Mouse (Mus musculus) adrenal gland, postnatal 10 days (tissue): Measurements from ENCODE around the gene Gigyf2. TPM values are rescaled to one million over a fixed set of nuclear protein-coding genes. Genes with fewer than 3 reads are reported as not detected.

Source experiments
- DNase-seq: peaks from one replicate; pipeline ENCODE4 v3.0.0; 2021; ENCODE audit warnings: mixed read lengths
- long read RNA-seq, 2 experiments: library from polyadenylated mRNA; stranded (forward); transcript quantifications; one replicate each; pipeline ENCODE4 v2.0.0; 2021
- total RNA-seq, 2 experiments: library from RNA; stranded (reverse); gene quantifications; 2 replicates each; pipeline ENCODE4 v1.2.3; 2021

The Gigyf2 gene
- 10 to 100 TPM; 57.5 to 70.6 TPM for total RNA-seq
- long read RNA-seq, experiment 1, full-length matches to known transcripts = 5 of 16 reads
- long read RNA-seq, experiment 1, partial matches to known transcripts = 6 of 16 reads
- long read RNA-seq, experiment 1, other reads (novel, unspliced or antisense) = 5 of 16 reads
- long read RNA-seq, experiment 2, partial matches to known transcripts = 4 of 8 reads
- long read RNA-seq, experiment 2, other reads (novel, unspliced or antisense) = 3 of 8 reads

- DNase-seq = peak; percentile 99
Observed at GRCm38 (mm10) chr1:87326742-87327163, at the start of gene Gigyf2. TSS of gene Gigyf2 (plus strand) at chr1:87326998.

DNA sequence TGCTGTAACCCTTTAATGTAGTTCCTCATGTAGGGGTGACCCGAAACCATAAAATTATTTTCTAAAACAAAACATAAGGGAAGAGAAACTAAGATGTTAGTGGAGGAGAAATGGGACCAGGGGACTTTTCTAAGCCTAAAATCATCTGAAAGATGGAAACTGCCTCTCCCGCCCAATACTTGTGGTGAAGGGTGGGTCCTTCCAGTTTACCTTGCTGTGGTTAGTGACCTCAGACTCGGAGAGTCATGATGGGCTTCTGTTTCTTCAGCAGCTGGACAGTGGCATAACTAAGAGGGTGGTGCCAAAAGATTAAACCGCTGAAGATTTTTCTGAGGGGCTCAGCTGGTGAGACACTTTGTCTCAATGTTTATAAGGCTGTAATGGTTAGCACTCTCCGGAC is 46.5 kb upstream of the Gigyf2 start:
- DNase-seq = no peak

GRCm38 (mm10) chr1:87281599-87282412 is 45.0 kb upstream of the Gigyf2 start:
- peak; percentile 56 for DNase-seq

GRCm38 (mm10) chr1:87282413-87282788 is 44.4 kb upstream of the Gigyf2 start:
- DNase-seq = no peak

GRCm38 (mm10) chr1:87283410-87283960 is 43.3 kb upstream of the Gigyf2 start:
- no peak for DNase-seq

DNA sequence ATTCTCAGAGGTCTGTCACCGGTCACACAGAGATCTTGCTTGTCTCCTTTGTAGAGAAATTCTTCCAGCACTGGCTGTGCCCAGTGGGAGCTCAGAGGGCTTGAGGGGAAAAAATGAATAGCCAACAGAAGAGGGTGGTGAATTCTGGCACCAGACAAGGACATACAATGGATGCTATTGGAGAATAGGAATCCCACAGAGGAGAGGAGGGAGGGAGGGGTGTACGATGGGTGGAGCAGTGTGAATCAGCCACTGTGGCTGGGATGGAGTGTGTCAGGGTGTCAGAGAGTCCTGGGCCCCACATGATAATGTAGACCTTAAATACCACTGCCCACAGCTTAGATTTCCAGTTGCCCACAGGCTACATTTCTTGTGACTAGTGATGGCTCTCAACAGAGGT is 39.7 kb upstream of the Gigyf2 start:
- DNase-seq = no peak

- peak; percentile 58 for DNase-seq
Observed at GRCm38 (mm10) chr1:87291416-87291815, 35.4 kb upstream of the Gigyf2 start.

GRCm38 (mm10) chr1:87292420-87293190 is 34.2 kb upstream of the Gigyf2 start:
- DNase-seq = peak; percentile 73

- DNase-seq = no peak
Observed at GRCm38 (mm10) chr1:87294063-87294710, 32.6 kb upstream of the Gigyf2 start.

DNA sequence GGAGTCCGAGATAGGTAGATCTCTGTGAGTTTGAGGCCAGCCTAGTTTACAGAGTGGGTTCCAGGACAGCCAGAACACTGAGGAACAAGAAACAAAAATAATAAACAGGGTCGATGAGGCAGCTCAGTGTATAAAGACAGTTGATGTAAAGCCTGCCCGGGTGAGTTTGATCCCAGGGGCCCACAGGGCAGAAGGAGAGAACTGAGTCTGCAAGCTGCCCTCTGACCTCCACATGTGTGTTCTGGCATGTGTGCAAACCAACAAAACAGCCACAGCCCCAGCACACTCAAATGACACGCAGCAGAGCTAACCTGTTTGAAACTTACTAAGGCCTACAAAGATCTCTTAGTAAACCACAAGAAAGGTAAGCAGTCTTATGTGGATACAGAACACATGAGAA is 31.8 kb upstream of the Gigyf2 start:
- DNase-seq = no peak

DNA sequence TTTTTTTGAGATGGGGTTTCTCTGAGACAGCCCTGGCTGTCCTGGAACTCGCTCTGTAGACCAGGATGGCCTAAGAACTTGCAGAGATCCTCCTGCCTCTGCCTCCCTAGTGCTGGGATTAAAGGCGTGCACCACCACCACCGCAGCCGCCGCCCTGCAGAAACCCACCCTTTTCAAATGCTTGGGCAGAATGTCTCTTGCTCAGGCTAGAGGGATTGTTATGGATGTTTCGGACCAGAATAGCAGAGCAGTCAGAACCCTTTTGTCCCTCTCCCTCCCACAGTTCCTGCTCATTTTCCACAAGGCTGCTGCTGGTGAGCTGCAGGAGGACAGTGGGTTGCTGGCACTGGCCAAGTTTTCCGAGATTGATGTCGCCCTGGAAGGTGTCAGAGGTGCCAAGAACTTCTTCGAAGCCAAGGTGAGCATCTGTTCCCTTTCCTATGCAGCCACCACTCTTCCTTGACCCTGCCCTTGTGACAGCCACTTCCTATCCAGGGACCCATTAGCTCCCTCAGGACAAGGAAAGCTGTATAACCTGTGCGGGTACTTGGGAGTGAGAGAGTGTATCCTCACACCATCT is 29.4 kb upstream of the Gigyf2 start:
- no peak for DNase-seq

DNA sequence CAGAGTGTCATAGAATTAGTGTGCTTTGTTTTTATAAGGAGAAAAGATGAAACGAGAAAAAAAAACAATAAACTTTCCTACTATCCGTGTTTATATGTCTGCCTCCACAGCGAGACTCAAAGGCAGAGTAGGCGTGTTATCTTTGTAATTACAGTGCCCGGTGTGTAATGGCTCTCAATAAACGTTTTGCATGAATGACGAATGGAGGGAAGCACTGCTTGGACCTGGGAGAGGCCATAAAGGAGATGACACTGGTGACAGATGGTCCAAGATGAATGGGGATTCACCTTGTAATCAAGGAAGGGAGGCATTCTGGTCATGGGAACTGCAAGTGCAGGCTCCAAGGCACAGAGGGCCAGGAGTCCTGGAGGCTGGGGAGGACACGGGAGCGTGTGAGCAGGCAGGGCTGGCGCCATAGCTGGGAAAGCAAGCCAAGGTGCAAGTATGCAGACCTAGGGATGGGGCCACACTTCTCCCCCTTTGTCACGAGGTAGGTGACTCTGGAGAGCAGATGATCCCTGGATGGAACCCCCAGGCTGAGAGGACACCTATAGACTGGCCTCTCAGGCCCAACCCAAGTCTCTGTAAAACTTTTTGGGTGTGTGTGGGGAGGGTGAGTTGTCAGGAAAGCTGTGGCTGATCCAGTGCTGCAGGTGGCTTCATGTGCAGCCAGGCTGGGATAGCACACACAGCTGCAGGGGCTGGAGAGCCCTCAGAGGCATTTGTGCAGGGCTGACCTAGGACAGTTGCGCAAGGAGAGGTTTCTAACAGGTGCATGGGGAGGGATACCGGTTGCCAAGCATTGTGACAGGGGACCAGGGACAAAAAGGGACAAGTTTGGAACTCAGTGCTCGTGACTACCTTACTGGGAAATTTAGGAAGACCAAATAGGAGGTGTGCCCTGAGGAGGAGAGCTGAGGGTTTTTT is 26.2 kb upstream of the Gigyf2 start:
- no peak for DNase-seq

GRCm38 (mm10) chr1:87301971-87302370 is 24.8 kb upstream of the Gigyf2 start:
- DNase-seq = no peak

DNA sequence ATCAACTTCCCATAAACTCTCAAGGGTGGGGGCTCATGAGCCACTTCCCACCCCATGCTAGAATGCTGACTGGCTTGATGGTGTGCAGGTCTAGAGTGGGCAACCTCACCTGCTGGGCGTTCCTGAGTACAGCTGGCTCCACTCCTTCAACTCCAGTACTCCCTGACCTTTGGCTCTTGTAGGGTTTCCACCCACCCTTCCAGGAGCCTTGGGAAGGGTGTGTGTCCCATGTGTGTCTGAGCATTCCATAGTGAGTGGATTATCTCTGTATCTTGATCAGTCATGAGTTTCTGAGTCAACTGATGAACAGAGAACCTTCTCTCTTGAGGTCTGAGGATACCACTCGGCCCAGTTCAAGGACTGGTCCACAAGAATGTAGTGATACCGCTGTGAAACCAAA is 17.8 kb upstream of the Gigyf2 start:
- DNase-seq = no peak

GRCm38 (mm10) chr1:87309621-87310020 is 17.2 kb upstream of the Gigyf2 start:
- DNase-seq = no peak

- no peak for DNase-seq
Observed at GRCm38 (mm10) chr1:87312681-87313080, 14.1 kb upstream of the Gigyf2 start.

DNA sequence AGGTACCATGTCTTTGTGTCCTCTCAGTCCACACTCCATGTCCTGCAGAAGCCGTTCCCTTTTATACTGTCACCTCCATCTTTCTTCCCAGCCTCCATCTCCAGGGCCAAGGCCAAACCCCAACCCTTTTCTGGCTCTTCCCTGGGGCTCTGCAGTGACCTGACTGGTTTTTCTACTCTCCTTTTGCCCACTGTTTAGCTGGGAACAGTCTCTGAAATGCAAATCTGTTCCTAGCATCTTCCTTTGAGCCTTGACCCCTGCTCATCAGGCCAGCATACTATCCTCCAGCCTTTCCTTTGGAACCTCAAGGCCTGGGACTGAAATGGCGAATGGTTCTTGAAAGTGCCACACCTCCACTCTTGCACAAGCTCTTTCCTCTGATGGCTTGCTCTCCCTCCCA is 13.7 kb upstream of the Gigyf2 start:
- no peak for DNase-seq

DNA sequence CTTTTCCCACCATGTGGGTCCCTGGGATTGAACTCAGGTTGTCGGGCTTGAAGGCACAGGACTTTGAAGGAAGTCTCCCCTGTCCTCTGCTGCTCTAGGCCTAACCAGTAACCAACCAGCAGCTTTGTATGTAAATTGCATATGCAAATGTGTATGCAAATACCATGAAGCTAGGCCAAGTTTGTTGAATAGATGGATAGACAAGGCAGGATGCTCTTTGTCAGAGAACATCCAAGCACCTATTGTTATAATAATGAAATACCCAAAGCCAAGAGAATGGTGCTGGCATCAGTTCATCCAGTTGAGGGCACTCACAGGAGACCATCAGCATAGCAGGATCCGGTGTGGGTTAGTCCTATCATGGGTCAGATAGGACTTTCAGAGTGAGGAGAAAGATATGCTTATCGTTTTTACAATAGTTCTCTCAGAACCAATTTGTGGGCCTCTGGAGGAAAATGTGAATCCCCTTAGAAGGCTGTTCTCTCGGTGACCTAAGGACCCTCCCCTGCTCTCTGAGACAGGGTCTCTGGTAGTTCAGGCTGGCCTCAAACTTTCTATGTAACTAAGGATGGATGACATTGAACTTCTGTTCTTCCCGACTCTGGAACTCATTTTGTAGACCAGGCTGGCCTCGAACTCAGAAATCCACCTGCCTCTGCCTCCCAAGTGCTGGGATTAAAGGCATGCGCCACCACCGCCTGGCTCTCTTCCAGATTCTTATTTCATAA is 12.8 kb upstream of the Gigyf2 start:
- DNase-seq = no peak

- DNase-seq = no peak
Observed at GRCm38 (mm10) chr1:87315431-87315830, 11.4 kb upstream of the Gigyf2 start.

- no peak for DNase-seq
Observed at GRCm38 (mm10) chr1:87315894-87316293, 10.9 kb upstream of the Gigyf2 start.
